8 mouse cellular contexts compared by ENCODE assay signal in genomic region chr9:57520375-57521055, GRCm38 (mm10). TPM values are rescaled to one million over a fixed set of nuclear protein-coding genes. Genes with fewer than 3 reads are reported as not detected.
DNase-seq lines count a peak whose midpoint lies in the region; ATAC-seq and TF ChIP-seq lines count a peak whose summit lies in the region.

No protein-coding gene starts in this region.

- peaks cover 7% of the 10 kb centered on the region; the same call in 1 of the 2 replicates for H3K4me1 ChIP-seq in lung, postnatal 0 days (ENCODE audit: insufficient read depth, low read depth, low read length)
- H3K4me1 ChIP-seq in embryonic facial prominence, embryonic 12.5 days: peaks cover 14% of the 10 kb centered on the region
- peaks cover 5% of the 10 kb centered on the region for H3K4me1 ChIP-seq in kidney, embryonic 14.5 days (ENCODE audit: control insufficient read depth, insufficient read depth, low read length)
- peaks cover 5% of the 10 kb centered on the region for H3K4me1 ChIP-seq in olfactory bulb, adult 2 months (ENCODE audit: control insufficient read depth, insufficient read depth, low read length)

- WGBS in lung, postnatal 0 days: 24% methylated on average over 16 of the region's 16 CpGs
- 24% methylated on average over 16 of the region's 16 CpGs for WGBS in embryonic facial prominence, embryonic 12.5 days
- WGBS in kidney, embryonic 14.5 days: 25% methylated on average over 16 of the region's 16 CpGs
- 20% methylated on average over 16 of the region's 16 CpGs for WGBS in olfactory bulb, adult 2 months

- TF ChIP-seq POLR2A in olfactory bulb, adult 2 months (IDR thresholded peaks at IDR 0.05; ENCODE audit: insufficient read depth, low read depth, low read length): no peak

- H3K9me3 ChIP-seq in lung, postnatal 0 days (ENCODE audit: low read length): no peaks in the 10 kb centered on the region
- no peaks in the 10 kb centered on the region for H3K9me3 ChIP-seq in embryonic facial prominence, embryonic 12.5 days
- no peaks in the 10 kb centered on the region for H3K9me3 ChIP-seq in kidney, embryonic 14.5 days (ENCODE audit: control insufficient read depth, low read length)

- no peak; the same call in 1 of the 2 replicates for TF ChIP-seq EP300 in lung, postnatal 0 days (IDR thresholded peaks at IDR 0.05)

- no peaks in the 10 kb centered on the region for H3K36me3 ChIP-seq in lung, postnatal 0 days (ENCODE audit: insufficient read depth, low read length)
- H3K36me3 ChIP-seq in embryonic facial prominence, embryonic 12.5 days: no peaks in the 10 kb centered on the region
- no peaks in the 10 kb centered on the region for H3K36me3 ChIP-seq in kidney, embryonic 14.5 days (ENCODE audit: control insufficient read depth, insufficient read depth, low read length)

- peak overlapping the region; percentile 67 for H3K4me2 ChIP-seq in lung, postnatal 0 days (replicated peaks; ENCODE audit: low read depth, low read length)
- H3K4me2 ChIP-seq in embryonic facial prominence, embryonic 12.5 days (replicated peaks): peak overlapping the region; percentile 85
- H3K4me2 ChIP-seq in kidney, embryonic 14.5 days (replicated peaks; ENCODE audit: low read depth, low read length): peak overlapping the region; percentile 75

- H3K9ac ChIP-seq in lung, postnatal 0 days (replicated peaks; ENCODE audit: low read depth): no peak overlapping the region
- H3K9ac ChIP-seq in embryonic facial prominence, embryonic 12.5 days: peak overlapping the region; percentile 97
- H3K9ac ChIP-seq in kidney, embryonic 14.5 days (ENCODE audit: low read depth, low read length): peak overlapping the region; percentile 97; the same call in 1 of the 2 replicates

- peak; percentile 62 for ATAC-seq in lung, postnatal 0 days
- ATAC-seq in embryonic facial prominence, embryonic 12.5 days (ENCODE audit: insufficient number of reproducible peaks, insufficient read depth, low FRiP score, low TSS enrichment): peak; percentile 9; the same call in 1 of the 2 replicates
- ATAC-seq in kidney, embryonic 14.5 days (ENCODE audit: low FRiP score, low TSS enrichment): peak; percentile 22; the same call in 1 of the 2 replicates

- H3K27me3 ChIP-seq in lung, postnatal 0 days (replicated peaks; ENCODE audit: insufficient read depth, low read length): no peaks in the 10 kb centered on the region
- no peaks in the 10 kb centered on the region for H3K27me3 ChIP-seq in embryonic facial prominence, embryonic 12.5 days
- no peaks in the 10 kb centered on the region for H3K27me3 ChIP-seq in kidney, embryonic 14.5 days (ENCODE audit: control insufficient read depth, insufficient read depth, low read length)

- peak overlapping the region; percentile 96 for H3K27ac ChIP-seq in lung, postnatal 0 days (ENCODE audit: low read length)
- peak overlapping the region; percentile 85 for H3K27ac ChIP-seq in embryonic facial prominence, embryonic 12.5 days
- peak overlapping the region; percentile 93; the same call in 1 of the 2 replicates for H3K27ac ChIP-seq in kidney, embryonic 14.5 days (ENCODE audit: low read depth, low read length)
- peak overlapping the region; percentile 98 for H3K27ac ChIP-seq in olfactory bulb, adult 2 months (ENCODE audit: insufficient read depth, low read depth, low read length)

- H3K4me3 ChIP-seq in lung, postnatal 0 days (ENCODE audit: low read depth, low read length): peak overlapping the region; percentile 90
- peak overlapping the region; percentile 98 for H3K4me3 ChIP-seq in embryonic facial prominence, embryonic 12.5 days
- peak overlapping the region; percentile 94 for H3K4me3 ChIP-seq in kidney, embryonic 14.5 days (ENCODE audit: low read length)
- H3K4me3 ChIP-seq in olfactory bulb, adult 2 months (ENCODE audit: insufficient read depth, low read depth, low read length): peak overlapping the region; percentile 71

- peak; percentile 31; the same call in 1 of the 2 replicates for TF ChIP-seq CTCF in lung, postnatal 0 days (IDR thresholded peaks at IDR 0.05)
- no peak for TF ChIP-seq CTCF in olfactory bulb, adult 2 months (IDR thresholded peaks at IDR 0.05; ENCODE audit: insufficient read depth, low read depth, low read length)

- DNase-seq in lung, postnatal 0 days (ENCODE audit: low spot score): no peak
- no peak for DNase-seq in lung, postnatal 25 days (ENCODE audit: low spot score)
- no peak for DNase-seq in spleen, postnatal 4 days (ENCODE audit: low spot score in 2 of 2)
- DNase-seq in cerebellum, adult 11-12 months: no peak
- no peak for DNase-seq in ovary, adult 18-20 months (ENCODE audit: low spot score)

RNA-seq across cellular contexts. Expression of gene Cox5a, which starts 0.6 kb away (rescaled TPM):
- polyA plus RNA-seq in lung, postnatal 0 days (2015; fragmentation: Nextera tagmentation; extraction: Ambion mirVana): 440 and 448 TPM in 2 replicates
- 531 and 547 TPM in 2 replicates for polyA plus RNA-seq in embryonic facial prominence, embryonic 12.5 days (2016; fragmentation: Nextera tagmentation; extraction: Ambion mirVana)
- polyA plus RNA-seq in kidney, embryonic 14.5 days (2014; fragmentation: Nextera tagmentation; extraction: Ambion mirVana): 675 and 707 TPM in 2 replicates
- not detected in 2 replicates for polyA plus RNA-seq in olfactory bulb, adult 2 months (2012; ENCODE audit: insufficient read depth, insufficient read length, low replicate concordance, missing spikeins)

RNA-seq across cellular contexts. Expression of gene Rpp25, which starts 16.7 kb away (rescaled TPM):
- 3.3 and 3.6 TPM in 2 replicates for polyA plus RNA-seq in lung, postnatal 0 days (2015; fragmentation: Nextera tagmentation; extraction: Ambion mirVana)
- 0.89 and 1.6 TPM in 2 replicates for polyA plus RNA-seq in embryonic facial prominence, embryonic 12.5 days (2016; fragmentation: Nextera tagmentation; extraction: Ambion mirVana)
- polyA plus RNA-seq in kidney, embryonic 14.5 days (2014; fragmentation: Nextera tagmentation; extraction: Ambion mirVana): 5.3 and 6.2 TPM in 2 replicates
- not detected in 2 replicates for polyA plus RNA-seq in olfactory bulb, adult 2 months (2012; ENCODE audit: insufficient read depth, insufficient read length, low replicate concordance, missing spikeins)

RNA-seq across cellular contexts. Expression of gene Fam219b, which starts 16.8 kb away (rescaled TPM):
- 12.3 and 13.5 TPM in 2 replicates for polyA plus RNA-seq in lung, postnatal 0 days (2015; fragmentation: Nextera tagmentation; extraction: Ambion mirVana)
- polyA plus RNA-seq in embryonic facial prominence, embryonic 12.5 days (2016; fragmentation: Nextera tagmentation; extraction: Ambion mirVana): 23.1 and 24.0 TPM in 2 replicates
- polyA plus RNA-seq in kidney, embryonic 14.5 days (2014; fragmentation: Nextera tagmentation; extraction: Ambion mirVana): 13.3 and 19.7 TPM in 2 replicates
- polyA plus RNA-seq in olfactory bulb, adult 2 months (2012; ENCODE audit: insufficient read depth, insufficient read length, low replicate concordance, missing spikeins): not detected in 2 replicates

RNA-seq across cellular contexts. Expression of gene Mpi, which starts 32.0 kb away (rescaled TPM):
- polyA plus RNA-seq in lung, postnatal 0 days (2015; fragmentation: Nextera tagmentation; extraction: Ambion mirVana): 19.1 and 24.3 TPM in 2 replicates
- 55.5 and 57.8 TPM in 2 replicates for polyA plus RNA-seq in embryonic facial prominence, embryonic 12.5 days (2016; fragmentation: Nextera tagmentation; extraction: Ambion mirVana)
- 36.5 and 37.7 TPM in 2 replicates for polyA plus RNA-seq in kidney, embryonic 14.5 days (2014; fragmentation: Nextera tagmentation; extraction: Ambion mirVana)
- polyA plus RNA-seq in olfactory bulb, adult 2 months (2012; ENCODE audit: insufficient read depth, insufficient read length, low replicate concordance, missing spikeins): not detected in 2 replicates

RNA-seq across cellular contexts. Expression of gene Scamp2, which starts 40.2 kb away (rescaled TPM):
- 69.5 and 73.5 TPM in 2 replicates for polyA plus RNA-seq in lung, postnatal 0 days (2015; fragmentation: Nextera tagmentation; extraction: Ambion mirVana)
- polyA plus RNA-seq in embryonic facial prominence, embryonic 12.5 days (2016; fragmentation: Nextera tagmentation; extraction: Ambion mirVana): 53.5 and 56.2 TPM in 2 replicates
- polyA plus RNA-seq in kidney, embryonic 14.5 days (2014; fragmentation: Nextera tagmentation; extraction: Ambion mirVana): 69.2 and 71.4 TPM in 2 replicates
- polyA plus RNA-seq in olfactory bulb, adult 2 months (2012; ENCODE audit: insufficient read depth, insufficient read length, low replicate concordance, missing spikeins): not detected in 2 replicates

Comparison
In these comparisons a context has a peak if more than half of its experiments do, and no peak if none do; other contexts are left out.
1. ATAC-seq: peak in every context shown above with its lines; median percentile 62 in lung, postnatal 0 days; 22 in kidney, embryonic 14.5 days; 9 in embryonic facial prominence, embryonic 12.5 days.